Mouse (Mus musculus) ES-Bruce4 (cell line): ENCODE measurements around the gene Sh3tc1.

Experiments
- CTCF ChIP-seq: IDR thresholded peaks from one replicate; pipeline ENCODE4 v1.8.1; 2011; ENCODE audit warnings: low read depth, low read length
- POLR2A ChIP-seq: IDR thresholded peaks from one replicate; pipeline ENCODE4 v1.8.1; 2011; ENCODE audit warnings: low read length; ENCODE audit not compliant: insufficient read depth

DNA sequence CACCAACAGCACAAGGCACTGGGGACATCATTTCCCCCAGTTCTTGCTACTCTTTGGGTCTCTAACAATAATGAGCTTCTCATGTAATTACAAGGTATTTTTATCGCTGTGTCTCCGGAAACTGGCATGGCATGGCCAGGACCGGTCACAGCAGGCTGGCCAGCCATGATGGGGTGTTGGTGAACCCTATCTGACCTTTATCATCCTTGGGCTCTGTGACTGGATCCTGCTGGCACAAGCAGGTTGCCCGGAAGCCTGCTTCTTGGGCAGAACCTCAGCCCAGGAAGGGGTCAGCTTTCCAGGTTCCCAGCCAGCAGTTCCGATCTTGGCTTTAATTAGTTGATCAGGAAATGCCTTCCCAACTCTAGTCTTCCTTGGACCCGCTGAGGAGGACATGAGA is 48.9 kb upstream of the Sh3tc1 start:
- no peak for TF ChIP-seq POLR2A
- no peak for TF ChIP-seq CTCF
